In the genomic region with DNA sequence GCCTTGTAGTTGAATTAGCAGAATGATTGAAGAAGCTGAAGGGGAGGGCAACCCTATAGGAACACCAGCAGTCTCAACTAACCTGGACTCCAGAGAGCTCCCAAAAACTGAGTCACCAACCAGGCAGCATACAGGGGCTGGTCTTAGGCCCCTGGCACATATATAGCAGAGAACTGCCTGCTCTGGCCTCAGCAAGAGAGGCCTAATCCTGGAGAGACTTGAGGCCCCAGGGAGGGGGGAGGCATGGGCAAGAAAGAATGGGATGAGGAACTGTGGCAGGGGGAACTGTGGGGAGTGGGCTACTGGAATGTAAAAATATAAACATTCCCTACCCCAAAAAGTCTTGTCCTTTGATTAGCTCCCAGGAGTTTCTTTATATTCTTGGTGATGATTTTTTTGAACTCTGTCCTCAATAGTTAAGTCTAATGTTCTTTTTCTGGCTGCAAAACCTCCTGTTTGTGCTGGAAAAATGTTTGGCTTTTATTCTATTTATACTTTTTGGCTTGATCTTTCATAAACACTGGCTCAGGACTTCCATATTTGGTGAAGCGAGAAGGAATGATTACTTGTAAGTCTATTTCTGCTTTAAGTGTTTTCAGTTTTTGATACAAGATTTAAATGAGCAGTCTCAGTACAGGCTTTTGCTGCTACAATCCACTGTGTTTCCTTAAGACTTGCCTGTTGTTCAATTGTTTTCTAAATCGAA, we compare ENCODE assay signal across 14 mouse cellular contexts.
DNase-seq lines count a peak whose midpoint lies in the region; ATAC-seq and TF ChIP-seq lines count a peak whose summit lies in the region.
"Had no signal": no experiment of that assay in that cellular context is flagged by ENCODE, and none has a peak within 500 bp of the region (broad histone marks: within the 10 kb centered on the region; RNA-seq: fewer than 3 reads in every experiment).

No protein-coding gene starts in this region.

- no peak overlapping the region for H3K4me3 ChIP-seq in intestine, embryonic 14.5 days (ENCODE audit: low read depth, low read length)
- H3K4me3 ChIP-seq in intestine, postnatal 0 days (ENCODE audit: low read depth, low read length), result no peak overlapping the region
- no peak overlapping the region for H3K4me3 ChIP-seq in intestine, embryonic 15.5 days (replicated peaks)
- H3K4me3 ChIP-seq in forebrain, embryonic 11.5 days (ENCODE audit: low read depth, low read length), result no peak overlapping the region
- H3K4me3 ChIP-seq: forebrain, embryonic 12.5 days; megakaryocyte, embryonic 14.5 days; midbrain, embryonic 15.5 days had no signal

- H3K9ac ChIP-seq in intestine, embryonic 14.5 days (ENCODE audit: low read length), result no peak overlapping the region
- no peak overlapping the region for H3K9ac ChIP-seq in intestine, postnatal 0 days (ENCODE audit: low read depth, low read length)
- H3K9ac ChIP-seq in intestine, embryonic 15.5 days, result no peak overlapping the region
- no peak overlapping the region for H3K9ac ChIP-seq in forebrain, embryonic 11.5 days (ENCODE audit: low read length)
- H3K9ac ChIP-seq: forebrain, embryonic 12.5 days; hindbrain, embryonic 14.5 days; liver, embryonic 14.5 days; midbrain, embryonic 15.5 days had no signal

- no peak for DNase-seq in intestine, embryonic 14.5 days (ENCODE audit: low spot score)
- DNase-seq in brain, adult 2 months (ENCODE audit: low read depth, low spot score), result peak; percentile 17
- peak; percentile 4 to 21 for DNase-seq in lung, postnatal 4 days
- no peak for DNase-seq in adrenal gland, adult 18-20 months (ENCODE audit: low spot score in 2 of 2)
- no peak for DNase-seq in forebrain, embryonic 11.5 days (ENCODE audit: low spot score)
- DNase-seq: kidney, adult 8-10 months; thymus, postnatal 36 days had no signal

- no peak for TF ChIP-seq CTCF in intestine, postnatal 0 days (IDR thresholded peaks at IDR 0.05; ENCODE audit: low read depth)

- ATAC-seq in intestine, embryonic 14.5 days (replicated peaks; ENCODE audit: low FRiP score, low TSS enrichment, low read depth), result no peak
- ATAC-seq in intestine, postnatal 0 days, result no peak
- no peak for ATAC-seq in intestine, embryonic 15.5 days
- ATAC-seq in forebrain, embryonic 11.5 days (replicated peaks; ENCODE audit: low FRiP score), result no peak

- 45% methylated on average over 2 of the region's 2 CpGs for WGBS in intestine, embryonic 14.5 days
- 53% methylated on average over 2 of the region's 2 CpGs for WGBS in intestine, postnatal 0 days
- WGBS in intestine, embryonic 15.5 days, result 51% methylated on average over 2 of the region's 2 CpGs
- WGBS in forebrain, embryonic 11.5 days, result 74% methylated on average over 2 of the region's 2 CpGs

- H3K27ac ChIP-seq in intestine, embryonic 14.5 days (ENCODE audit: low read depth), result peak overlapping the region; percentile 40
- H3K27ac ChIP-seq in intestine, postnatal 0 days (ENCODE audit: low read depth, low read length), result no peak overlapping the region; the same call in 1 of the 2 replicates
- peak overlapping the region; percentile 44; the same call in 1 of the 2 replicates for H3K27ac ChIP-seq in intestine, embryonic 15.5 days
- no peak overlapping the region for H3K27ac ChIP-seq in forebrain, embryonic 11.5 days (ENCODE audit: low read depth, low read length)
- H3K27ac ChIP-seq: forebrain, embryonic 12.5 days; hindbrain, embryonic 14.5 days; liver, embryonic 14.5 days; midbrain, embryonic 15.5 days had no signal

- H3K36me3 ChIP-seq in intestine, embryonic 14.5 days (ENCODE audit: control insufficient read depth, insufficient read depth, low read length), result no peaks in the 10 kb centered on the region
- H3K36me3 ChIP-seq in intestine, postnatal 0 days (ENCODE audit: control insufficient read depth, insufficient read depth), result no peaks in the 10 kb centered on the region
- H3K36me3 ChIP-seq in intestine, embryonic 15.5 days, result no peaks in the 10 kb centered on the region
- H3K36me3 ChIP-seq in forebrain, embryonic 11.5 days (ENCODE audit: control insufficient read depth, insufficient read depth, low read length), result no peaks in the 10 kb centered on the region
- H3K36me3 ChIP-seq: forebrain, embryonic 12.5 days; midbrain, embryonic 15.5 days had no signal

- H3K9me3 ChIP-seq in intestine, embryonic 14.5 days (ENCODE audit: control insufficient read depth, low read length), result no peaks in the 10 kb centered on the region
- no peaks in the 10 kb centered on the region for H3K9me3 ChIP-seq in intestine, postnatal 0 days (ENCODE audit: control insufficient read depth)
- H3K9me3 ChIP-seq in intestine, embryonic 15.5 days, result no peaks in the 10 kb centered on the region
- H3K9me3 ChIP-seq in forebrain, embryonic 11.5 days (ENCODE audit: control insufficient read depth, low read length), result no peaks in the 10 kb centered on the region
- H3K9me3 ChIP-seq: forebrain, embryonic 12.5 days; megakaryocyte, embryonic 14.5 days; midbrain, embryonic 15.5 days had no signal

- H3K27me3 ChIP-seq in intestine, embryonic 14.5 days (replicated peaks; ENCODE audit: control insufficient read depth, insufficient read depth, low read length), result no peaks in the 10 kb centered on the region
- H3K27me3 ChIP-seq in intestine, postnatal 0 days (replicated peaks; ENCODE audit: control insufficient read depth, insufficient read depth, low read length), result no peaks in the 10 kb centered on the region
- no peaks in the 10 kb centered on the region for H3K27me3 ChIP-seq in intestine, embryonic 15.5 days (replicated peaks)
- H3K27me3 ChIP-seq in forebrain, embryonic 11.5 days (ENCODE audit: control insufficient read depth, insufficient read depth, low read length), result no peaks in the 10 kb centered on the region
- H3K27me3 ChIP-seq: forebrain, embryonic 12.5 days; megakaryocyte, embryonic 14.5 days; midbrain, embryonic 15.5 days had no signal

- H3K4me2 ChIP-seq in intestine, embryonic 14.5 days (ENCODE audit: low read length), result no peak overlapping the region
- H3K4me2 ChIP-seq in intestine, postnatal 0 days (replicated peaks; ENCODE audit: low read depth), result no peak overlapping the region
- no peak overlapping the region for H3K4me2 ChIP-seq in intestine, embryonic 15.5 days (replicated peaks)
- no peak overlapping the region for H3K4me2 ChIP-seq in forebrain, embryonic 11.5 days (ENCODE audit: low read depth, low read length, severe bottlenecking)
- H3K4me2 ChIP-seq: forebrain, embryonic 12.5 days; hindbrain, embryonic 14.5 days; midbrain, embryonic 15.5 days had no signal

- H3K4me1 ChIP-seq in intestine, embryonic 14.5 days (replicated peaks; ENCODE audit: control insufficient read depth, insufficient read depth, low read length), result no peaks in the 10 kb centered on the region
- H3K4me1 ChIP-seq in intestine, postnatal 0 days (replicated peaks; ENCODE audit: control insufficient read depth, insufficient read depth, low read length), result no peaks in the 10 kb centered on the region
- H3K4me1 ChIP-seq in intestine, embryonic 15.5 days (replicated peaks), result no peaks in the 10 kb centered on the region
- H3K4me1 ChIP-seq in forebrain, embryonic 11.5 days (replicated peaks; ENCODE audit: control insufficient read depth, insufficient read depth, low read length), result no peaks in the 10 kb centered on the region
- H3K4me1 ChIP-seq: forebrain, embryonic 12.5 days; megakaryocyte, embryonic 14.5 days; midbrain, embryonic 15.5 days had no signal

Comparison
In these comparisons a context has a peak if more than half of its experiments do, and no peak if none do; other contexts are left out.
1. H3K27ac ChIP-seq: peak in intestine, embryonic 14.5 days (single experiment) and intestine, embryonic 15.5 days (single experiment); none in intestine, postnatal 0 days (single experiment) and forebrain, embryonic 11.5 days (single experiment).
2. DNase-seq: peak in brain, adult 2 months (single experiment) and lung, postnatal 4 days (2 of 2); none in intestine, embryonic 14.5 days (single experiment), adrenal gland, adult 18-20 months (0 of 2) and forebrain, embryonic 11.5 days (single experiment).